Mouse (Mus musculus): ENCODE results near the gene Cpe. TPM values are rescaled to one million over a fixed set of nuclear protein-coding genes. Genes with fewer than 3 reads are reported as not detected.

Gene Cpe
- polyA plus RNA-seq, 1 experiment from 2014 or later, result 149 TPM

- 84% methylated on average over 4 of the region's 4 CpGs for WGBS
- ATAC-seq (ENCODE audit: insufficient number of reproducible peaks, insufficient read depth, low FRiP score, low read depth), result no peak
- H3K4me1 ChIP-seq (ENCODE audit: control insufficient read depth, insufficient read depth, low read length), result no peaks in the 10 kb centered on the region
- no peak overlapping the region for H3K9ac ChIP-seq (replicated peaks; ENCODE audit: low read depth, low read length)
- no peaks in the 10 kb centered on the region for H3K9me3 ChIP-seq (ENCODE audit: control insufficient read depth, low read depth, low read length)
- H3K4me2 ChIP-seq (replicated peaks; ENCODE audit: low read depth, low read length), result no peak overlapping the region
- H3K4me3 ChIP-seq (ENCODE audit: low read depth, low read length), result no peak overlapping the region
- H3K27ac ChIP-seq (ENCODE audit: low read length), result no peak overlapping the region
- H3K27me3 ChIP-seq (ENCODE audit: control insufficient read depth, insufficient read depth, low read length), result no peaks in the 10 kb centered on the region
- peaks cover 40% of the 10 kb centered on the region for H3K36me3 ChIP-seq (ENCODE audit: control insufficient read depth, insufficient read depth, low read length)
These were observed 33.4 kb upstream of the Cpe start for GRCm38 (mm10) chr8:64726190-64726695.

- H3K9ac ChIP-seq (replicated peaks; ENCODE audit: low read depth, low read length), result no peak overlapping the region
- no peaks in the 10 kb centered on the region for H3K9me3 ChIP-seq (ENCODE audit: control insufficient read depth, low read depth, low read length)
- no peak overlapping the region for H3K4me2 ChIP-seq (replicated peaks; ENCODE audit: low read depth, low read length)
- no peak overlapping the region for H3K27ac ChIP-seq (ENCODE audit: low read length)
- 90% methylated on average over 2 of the region's 2 CpGs for WGBS
- peaks cover 52% of the 10 kb centered on the region for H3K36me3 ChIP-seq (ENCODE audit: control insufficient read depth, insufficient read depth, low read length)
- no peak overlapping the region for H3K4me3 ChIP-seq (ENCODE audit: low read depth, low read length)
- ATAC-seq (ENCODE audit: insufficient number of reproducible peaks, insufficient read depth, low FRiP score, low read depth), result no peak
- H3K4me1 ChIP-seq (ENCODE audit: control insufficient read depth, insufficient read depth, low read length), result no peaks in the 10 kb centered on the region
- H3K27me3 ChIP-seq (ENCODE audit: control insufficient read depth, insufficient read depth, low read length), result no peaks in the 10 kb centered on the region
These were observed 30.4 kb upstream of the Cpe start for GRCm38 (mm10) chr8:64723206-64723605.

- H3K36me3 ChIP-seq (ENCODE audit: control insufficient read depth, insufficient read depth, low read length), result peaks cover 40% of the 10 kb centered on the region
These were observed 25.0 kb upstream of the Cpe start for GRCm38 (mm10) chr8:64717868-64718267.

GRCm38 (mm10) chr8:64712499-64712898, 19.6 kb upstream of the Cpe start:
- no peaks in the 10 kb centered on the region for H3K9me3 ChIP-seq (ENCODE audit: control insufficient read depth, low read depth, low read length)
- H3K4me1 ChIP-seq (ENCODE audit: control insufficient read depth, insufficient read depth, low read length), result no peaks in the 10 kb centered on the region
- 83% methylated on average over 7 of the region's 7 CpGs for WGBS
- no peaks in the 10 kb centered on the region; the same call in 1 of the 2 replicates for H3K36me3 ChIP-seq (ENCODE audit: control insufficient read depth, insufficient read depth, low read length)
- no peak for ATAC-seq (ENCODE audit: insufficient number of reproducible peaks, insufficient read depth, low FRiP score, low read depth)
- no peaks in the 10 kb centered on the region for H3K27me3 ChIP-seq (ENCODE audit: control insufficient read depth, insufficient read depth, low read length)
- no peak overlapping the region for H3K4me2 ChIP-seq (replicated peaks; ENCODE audit: low read depth, low read length)
- H3K9ac ChIP-seq (replicated peaks; ENCODE audit: low read depth, low read length), result no peak overlapping the region
- no peak overlapping the region for H3K4me3 ChIP-seq (ENCODE audit: low read depth, low read length)
- H3K27ac ChIP-seq (ENCODE audit: low read length), result no peak overlapping the region

More at GRCm38 (mm10) chr8:64717868-64718267, 25.0 kb upstream of the Cpe start:
- 82% methylated on average over 7 of the region's 7 CpGs for WGBS
- ATAC-seq (ENCODE audit: insufficient number of reproducible peaks, insufficient read depth, low FRiP score, low read depth), result no peak
- Histone ChIP-seq H3K9ac (replicated peaks; ENCODE audit: low read depth, low read length) (no peak overlapping the region), H3K4me1 (ENCODE audit: control insufficient read depth, insufficient read depth, low read length) (no peaks in the 10 kb centered on the region), H3K27me3 (ENCODE audit: control insufficient read depth, insufficient read depth, low read length) (no peaks in the 10 kb centered on the region), H3K9me3 (ENCODE audit: control insufficient read depth, low read depth, low read length) (no peaks in the 10 kb centered on the region), H3K4me2 (replicated peaks; ENCODE audit: low read depth, low read length) (no peak overlapping the region), H3K4me3 (ENCODE audit: low read depth, low read length) (no peak overlapping the region), H3K27ac (ENCODE audit: low read length) (no peak overlapping the region)

- Histone ChIP-seq H3K9ac (replicated peaks; ENCODE audit: low read depth, low read length) (no peak overlapping the region), H3K4me1 (ENCODE audit: control insufficient read depth, insufficient read depth, low read length) (no peaks in the 10 kb centered on the region), H3K9me3 (ENCODE audit: control insufficient read depth, low read depth, low read length) (no peaks in the 10 kb centered on the region), H3K36me3 (ENCODE audit: control insufficient read depth, insufficient read depth, low read length) (no peaks in the 10 kb centered on the region), H3K4me2 (replicated peaks; ENCODE audit: low read depth, low read length) (no peak overlapping the region), H3K27ac (ENCODE audit: low read length) (no peak overlapping the region), H3K27me3 (ENCODE audit: control insufficient read depth, insufficient read depth, low read length) (no peaks in the 10 kb centered on the region), H3K4me3 (ENCODE audit: low read depth, low read length) (no peak overlapping the region)
- ATAC-seq (ENCODE audit: insufficient number of reproducible peaks, insufficient read depth, low FRiP score, low read depth), result no peak
- 22% methylated on average over 1 of the region's 1 CpGs for WGBS
These were observed 18.7 kb upstream of the Cpe start for GRCm38 (mm10) chr8:64711544-64711943.

- H3K4me3 ChIP-seq (ENCODE audit: low read depth, low read length), result no peak overlapping the region
- H3K27me3 ChIP-seq (ENCODE audit: control insufficient read depth, insufficient read depth, low read length), result no peaks in the 10 kb centered on the region
- H3K9me3 ChIP-seq (ENCODE audit: control insufficient read depth, low read depth, low read length), result no peaks in the 10 kb centered on the region
- H3K36me3 ChIP-seq (ENCODE audit: control insufficient read depth, insufficient read depth, low read length), result no peaks in the 10 kb centered on the region
- no peak overlapping the region for H3K27ac ChIP-seq (ENCODE audit: low read length)
- ATAC-seq (ENCODE audit: insufficient number of reproducible peaks, insufficient read depth, low FRiP score, low read depth), result no peak
- H3K4me2 ChIP-seq (replicated peaks; ENCODE audit: low read depth, low read length), result no peak overlapping the region
- no peak overlapping the region for H3K9ac ChIP-seq (replicated peaks; ENCODE audit: low read depth, low read length)
- H3K4me1 ChIP-seq (ENCODE audit: control insufficient read depth, insufficient read depth, low read length), result no peaks in the 10 kb centered on the region
These were observed 14.6 kb upstream of the Cpe start for GRCm38 (mm10) chr8:64707481-64707880.

GRCm38 (mm10) chr8:64703191-64703590, 10.3 kb upstream of the Cpe start:
- WGBS, result 69% methylated on average over 1 of the region's 1 CpGs
- H3K4me3 ChIP-seq (ENCODE audit: low read depth, low read length), result no peak overlapping the region

GRCm38 (mm10) chr8:64691591-64692401, 1.1 kb downstream of the Cpe start:
- Histone ChIP-seq H3K27ac (ENCODE audit: low read length) (no peak overlapping the region; the same call in 1 of the 2 replicates), H3K9me3 (ENCODE audit: control insufficient read depth, low read depth, low read length) (no peaks in the 10 kb centered on the region), H3K9ac (replicated peaks; ENCODE audit: low read depth, low read length) (peak overlapping the region; percentile 72), H3K4me1 (ENCODE audit: control insufficient read depth, insufficient read depth, low read length) (0 out of 2 replicates have a peak, but pooled peaks cover 4% of the 10 kb centered on the region), H3K4me2 (replicated peaks; ENCODE audit: low read depth, low read length) (peak overlapping the region; percentile 85), H3K27me3 (ENCODE audit: control insufficient read depth, insufficient read depth, low read length) (no peaks in the 10 kb centered on the region), H3K36me3 (ENCODE audit: control insufficient read depth, insufficient read depth, low read length) (no peaks in the 10 kb centered on the region), H3K4me3 (ENCODE audit: low read depth, low read length) (peak overlapping the region; percentile 60)
- WGBS, result 10% methylated on average over 16 of the region's 16 CpGs
- ATAC-seq (ENCODE audit: insufficient number of reproducible peaks, insufficient read depth, low FRiP score, low read depth), result no peak

More at GRCm38 (mm10) chr8:64703191-64703590, 10.3 kb upstream of the Cpe start:
- H3K9me3 ChIP-seq (ENCODE audit: control insufficient read depth, low read depth, low read length), result no peaks in the 10 kb centered on the region
- no peak overlapping the region for H3K4me2 ChIP-seq (replicated peaks; ENCODE audit: low read depth, low read length)
- no peak overlapping the region for H3K27ac ChIP-seq (ENCODE audit: low read length)
- no peaks in the 10 kb centered on the region for H3K36me3 ChIP-seq (ENCODE audit: control insufficient read depth, insufficient read depth, low read length)
- H3K27me3 ChIP-seq (ENCODE audit: control insufficient read depth, insufficient read depth, low read length), result no peaks in the 10 kb centered on the region
- H3K4me1 ChIP-seq (ENCODE audit: control insufficient read depth, insufficient read depth, low read length), result no peaks in the 10 kb centered on the region
- ATAC-seq (ENCODE audit: insufficient number of reproducible peaks, insufficient read depth, low FRiP score, low read depth), result no peak
- no peak overlapping the region for H3K9ac ChIP-seq (replicated peaks; ENCODE audit: low read depth, low read length)
